Mouse (Mus musculus): ENCODE results near the gene Pde8b. TPM values are rescaled to one million over a fixed set of nuclear protein-coding genes. Genes with fewer than 3 reads are reported as not detected.

The Pde8b gene
- total RNA-seq, 1 experiment = 0.40 TPM

DNA sequence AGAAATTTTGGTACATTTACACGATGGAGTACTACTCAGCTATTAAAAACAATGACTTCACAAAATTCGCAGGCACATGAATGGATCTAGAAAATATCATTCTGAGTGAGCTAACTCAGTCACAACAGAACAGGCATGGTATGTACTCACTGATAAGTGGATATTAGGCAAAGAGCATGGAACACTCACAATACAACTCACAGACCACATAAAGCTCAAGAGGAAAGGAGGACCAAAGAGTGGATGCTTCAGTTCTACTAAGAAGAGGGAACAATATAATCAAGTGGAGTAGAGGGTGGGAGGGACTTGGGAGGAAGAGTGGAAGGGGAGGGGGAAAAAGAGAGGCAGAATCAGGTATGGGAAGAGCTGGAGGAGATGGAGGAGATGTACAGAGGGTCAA is 66.5 kb downstream of the Pde8b start:
- H3K9ac ChIP-seq (ENCODE audit: insufficient read depth, low read depth, low read length, poor library complexity, severe bottlenecking) = no peak overlapping the region
- H3K4me3 ChIP-seq (ENCODE audit: insufficient read depth in 1 of 2, low read depth in 1 of 2, low read length in 2 of 2, poor library complexity in 1 of 2, severe bottlenecking in 1 of 2) = no peak overlapping the region
- no peak for TF ChIP-seq CHD2 (IDR thresholded peaks at IDR 0.05; ENCODE audit: low read depth, low read length)
- TF ChIP-seq MAFK (IDR thresholded peaks at IDR 0.05; ENCODE audit: insufficient read depth, low read depth, low read length) = no peak
- no peak for TF ChIP-seq ZNF384 (IDR thresholded peaks at IDR 0.05; ENCODE audit: low read depth, low read length)
- TF ChIP-seq ZC3H11A (IDR thresholded peaks at IDR 0.05; ENCODE audit: borderline replicate concordance, low read depth, low read length) = no peak
- TF ChIP-seq HCFC1 (IDR thresholded peaks at IDR 0.05; ENCODE audit: borderline replicate concordance, insufficient read depth, low read length) = no peak
- H3K9me3 ChIP-seq (ENCODE audit: control insufficient read depth, insufficient read depth, low read depth, low read length) = no peaks in the 10 kb centered on the region
- in situ Hi-C loops (cut with MboI; ENCODE audit: low sequenced_read_pairs in 2 of 2, unreplicated experiment in 2 of 2) = no loop called here
- no peak for DNase-seq (ENCODE audit: low read depth, low spot score)
- no peaks in the 10 kb centered on the region for H3K36me3 ChIP-seq (ENCODE audit: control insufficient read depth, insufficient read depth, low read length, poor library complexity, severe bottlenecking)
- no peaks in the 10 kb centered on the region for H3K4me1 ChIP-seq (ENCODE audit: control insufficient read depth in 2 of 2, insufficient read depth in 2 of 2, low read length in 2 of 2, poor library complexity in 1 of 2)
- H3K27ac ChIP-seq (ENCODE audit: insufficient read depth, low read depth, low read length, poor library complexity, severe bottlenecking) = no peak overlapping the region

DNA sequence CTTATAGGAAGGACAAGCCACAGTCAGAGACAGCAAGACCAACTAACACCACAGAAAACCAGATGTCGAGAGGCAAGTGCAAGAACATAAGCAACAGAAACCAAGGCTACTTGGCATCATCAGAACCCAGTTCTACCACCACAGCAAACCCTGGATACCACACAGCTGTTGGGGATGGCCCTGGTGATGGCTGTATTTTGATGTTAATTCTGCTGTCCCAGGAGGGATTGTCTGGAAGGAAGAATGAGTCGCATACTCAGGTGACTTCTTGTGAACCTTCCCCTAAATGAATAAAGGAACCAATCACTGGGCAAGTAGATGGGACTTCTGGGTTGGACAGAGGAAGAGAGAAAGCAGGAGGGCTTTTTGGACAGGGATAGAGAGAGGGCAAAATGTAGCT is 69.9 kb downstream of the Pde8b start:
- DNase-seq (ENCODE audit: low read depth, low spot score) = peak; percentile 12
- Histone ChIP-seq H3K9ac (ENCODE audit: insufficient read depth, low read depth, low read length, poor library complexity, severe bottlenecking) (no peak overlapping the region), H3K4me3 (ENCODE audit: insufficient read depth in 1 of 2, low read depth in 1 of 2, low read length in 2 of 2, poor library complexity in 1 of 2, severe bottlenecking in 1 of 2) (no peak overlapping the region), H3K9me3 (ENCODE audit: control insufficient read depth, insufficient read depth, low read depth, low read length) (no peaks in the 10 kb centered on the region), H3K27ac (ENCODE audit: insufficient read depth, low read depth, low read length, poor library complexity, severe bottlenecking) (no peak overlapping the region), H3K4me1 (ENCODE audit: control insufficient read depth in 2 of 2, insufficient read depth in 2 of 2, low read length in 2 of 2, poor library complexity in 1 of 2) (no peaks in the 10 kb centered on the region), H3K36me3 (ENCODE audit: control insufficient read depth, insufficient read depth, low read length, poor library complexity, severe bottlenecking) (no peaks in the 10 kb centered on the region)
- in situ Hi-C loops (cut with MboI; ENCODE audit: low sequenced_read_pairs in 2 of 2, unreplicated experiment in 2 of 2) = no loop called here
- TF ChIP-seq ZC3H11A (IDR thresholded peaks at IDR 0.05; ENCODE audit: borderline replicate concordance, low read depth, low read length) (no peak), ZNF384 (IDR thresholded peaks at IDR 0.05; ENCODE audit: low read depth, low read length) (no peak), MAFK (IDR thresholded peaks at IDR 0.05; ENCODE audit: insufficient read depth, low read depth, low read length) (no peak), HCFC1 (IDR thresholded peaks at IDR 0.05; ENCODE audit: borderline replicate concordance, insufficient read depth, low read length) (no peak), CHD2 (IDR thresholded peaks at IDR 0.05; ENCODE audit: low read depth, low read length) (no peak)

- H3K4me1 ChIP-seq (ENCODE audit: control insufficient read depth in 2 of 2, insufficient read depth in 2 of 2, low read length in 2 of 2, poor library complexity in 1 of 2) = no peaks in the 10 kb centered on the region
- in situ Hi-C loops (cut with MboI; ENCODE audit: low sequenced_read_pairs in 2 of 2, unreplicated experiment in 2 of 2) = no loop called here
- DNase-seq (ENCODE audit: low read depth, low spot score) = no peak
- H3K9me3 ChIP-seq (ENCODE audit: control insufficient read depth, insufficient read depth, low read depth, low read length) = no peaks in the 10 kb centered on the region
- TF ChIP-seq CHD2 (IDR thresholded peaks at IDR 0.05; ENCODE audit: low read depth, low read length) (no peak), ZNF384 (IDR thresholded peaks at IDR 0.05; ENCODE audit: low read depth, low read length) (no peak), ZC3H11A (IDR thresholded peaks at IDR 0.05; ENCODE audit: borderline replicate concordance, low read depth, low read length) (no peak), MAFK (IDR thresholded peaks at IDR 0.05; ENCODE audit: insufficient read depth, low read depth, low read length) (no peak), HCFC1 (IDR thresholded peaks at IDR 0.05; ENCODE audit: borderline replicate concordance, insufficient read depth, low read length) (no peak)
- no peak overlapping the region for H3K27ac ChIP-seq (ENCODE audit: insufficient read depth, low read depth, low read length, poor library complexity, severe bottlenecking)
- H3K4me3 ChIP-seq (ENCODE audit: insufficient read depth in 1 of 2, low read depth in 1 of 2, low read length in 2 of 2, poor library complexity in 1 of 2, severe bottlenecking in 1 of 2) = no peak overlapping the region
- H3K9ac ChIP-seq (ENCODE audit: insufficient read depth, low read depth, low read length, poor library complexity, severe bottlenecking) = no peak overlapping the region
- H3K36me3 ChIP-seq (ENCODE audit: control insufficient read depth, insufficient read depth, low read length, poor library complexity, severe bottlenecking) = no peaks in the 10 kb centered on the region
These were observed 72.8 kb downstream of the Pde8b start for GRCm38 (mm10) chr13:95177326-95177725.

DNA sequence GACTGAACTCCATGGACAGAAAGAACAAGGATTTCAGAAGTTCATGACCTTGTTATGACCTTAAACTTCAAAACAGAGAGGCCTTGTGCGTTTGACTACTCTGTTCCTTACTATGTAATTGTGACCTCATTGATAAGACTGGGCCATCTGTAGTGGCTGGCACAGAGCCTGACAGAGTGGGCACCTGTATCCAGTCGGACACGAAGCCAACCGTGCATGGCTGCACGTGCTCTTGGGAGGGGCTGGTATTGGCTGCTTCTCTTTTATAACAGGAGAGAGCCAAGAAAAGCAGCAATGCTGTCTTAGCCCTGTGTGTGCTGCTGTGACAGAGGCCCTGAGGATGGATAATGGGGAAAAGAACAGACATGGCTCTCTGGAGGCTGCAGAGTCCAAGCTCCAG is 73.7 kb downstream of the Pde8b start:
- TF ChIP-seq CHD2 (IDR thresholded peaks at IDR 0.05; ENCODE audit: low read depth, low read length) (no peak), ZNF384 (IDR thresholded peaks at IDR 0.05; ENCODE audit: low read depth, low read length) (no peak), HCFC1 (IDR thresholded peaks at IDR 0.05; ENCODE audit: borderline replicate concordance, insufficient read depth, low read length) (no peak), MAFK (IDR thresholded peaks at IDR 0.05; ENCODE audit: insufficient read depth, low read depth, low read length) (no peak), ZC3H11A (IDR thresholded peaks at IDR 0.05; ENCODE audit: borderline replicate concordance, low read depth, low read length) (no peak)
- Histone ChIP-seq H3K4me1 (ENCODE audit: control insufficient read depth in 2 of 2, insufficient read depth in 2 of 2, low read length in 2 of 2, poor library complexity in 1 of 2) (no peaks in the 10 kb centered on the region), H3K9ac (ENCODE audit: insufficient read depth, low read depth, low read length, poor library complexity, severe bottlenecking) (no peak overlapping the region), H3K4me3 (ENCODE audit: insufficient read depth in 1 of 2, low read depth in 1 of 2, low read length in 2 of 2, poor library complexity in 1 of 2, severe bottlenecking in 1 of 2) (no peak overlapping the region), H3K36me3 (ENCODE audit: control insufficient read depth, insufficient read depth, low read length, poor library complexity, severe bottlenecking) (no peaks in the 10 kb centered on the region), H3K9me3 (ENCODE audit: control insufficient read depth, insufficient read depth, low read depth, low read length) (no peaks in the 10 kb centered on the region), H3K27ac (ENCODE audit: insufficient read depth, low read depth, low read length, poor library complexity, severe bottlenecking) (no peak overlapping the region)
- DNase-seq (ENCODE audit: low read depth, low spot score) = no peak
- in situ Hi-C loops (cut with MboI; ENCODE audit: low sequenced_read_pairs in 2 of 2, unreplicated experiment in 2 of 2) = no loop called here

GRCm38 (mm10) chr13:95174253-95174652 is 75.9 kb downstream of the Pde8b start:
- no peaks in the 10 kb centered on the region for H3K36me3 ChIP-seq (ENCODE audit: control insufficient read depth, insufficient read depth, low read length, poor library complexity, severe bottlenecking)
- no peaks in the 10 kb centered on the region for H3K4me1 ChIP-seq (ENCODE audit: control insufficient read depth in 2 of 2, insufficient read depth in 2 of 2, low read length in 2 of 2, poor library complexity in 1 of 2)
- TF ChIP-seq ZC3H11A (IDR thresholded peaks at IDR 0.05; ENCODE audit: borderline replicate concordance, low read depth, low read length) (no peak), ZNF384 (IDR thresholded peaks at IDR 0.05; ENCODE audit: low read depth, low read length) (no peak), CHD2 (IDR thresholded peaks at IDR 0.05; ENCODE audit: low read depth, low read length) (no peak), HCFC1 (IDR thresholded peaks at IDR 0.05; ENCODE audit: borderline replicate concordance, insufficient read depth, low read length) (no peak), MAFK (IDR thresholded peaks at IDR 0.05; ENCODE audit: insufficient read depth, low read depth, low read length) (no peak)
- DNase-seq (ENCODE audit: low read depth, low spot score) = no peak
- no peak overlapping the region for H3K9ac ChIP-seq (ENCODE audit: insufficient read depth, low read depth, low read length, poor library complexity, severe bottlenecking)
- no peak overlapping the region for H3K4me3 ChIP-seq (ENCODE audit: insufficient read depth in 1 of 2, low read depth in 1 of 2, low read length in 2 of 2, poor library complexity in 1 of 2, severe bottlenecking in 1 of 2)
- H3K27ac ChIP-seq (ENCODE audit: insufficient read depth, low read depth, low read length, poor library complexity, severe bottlenecking) = no peak overlapping the region
- H3K9me3 ChIP-seq (ENCODE audit: control insufficient read depth, insufficient read depth, low read depth, low read length) = no peaks in the 10 kb centered on the region
- in situ Hi-C loops (cut with MboI; ENCODE audit: low sequenced_read_pairs in 2 of 2, unreplicated experiment in 2 of 2) = no loop called here
